Mouse (Mus musculus) heart, postnatal 25 days (tissue): ENCODE results near the gene Rab28. TPM values are rescaled to one million over a fixed set of nuclear protein-coding genes. Genes with fewer than 3 reads are reported as not detected.

Experiments used
- DNase-seq: peaks from one replicate; pipeline ENCODE4 v3.0.0; 2022; ENCODE audit warnings: low spot score
- intact Hi-C: fragments of 180-260 bp; cut with DNase I; formaldehyde crosslinking; loops from one replicate; pipeline ENCODE4 v1.15.1; 2025
- total RNA-seq, 2 experiments: library from RNA; stranded (reverse); gene quantifications; 2 replicates each; pipeline ENCODE4 v1.2.3; 2021

Gene Rab28
- total RNA-seq, 2 experiments from 2014 or later, result 78.9 to 84.1 TPM

GRCm38 (mm10) chr5:41636793-41637192 is 71.2 kb downstream of the Rab28 start:
- no peak for DNase-seq
- intact Hi-C loops, result no loop called here

GRCm38 (mm10) chr5:41627224-41628144 is 80.5 kb downstream of the Rab28 start:
- no peak for DNase-seq
- intact Hi-C loops, result no loop called here

- no peak for DNase-seq
- intact Hi-C loops, result no loop called here
These were observed 82.4 kb downstream of the Rab28 start for GRCm38 (mm10) chr5:41625544-41625943.

GRCm38 (mm10) chr5:41621748-41622147 is 86.2 kb downstream of the Rab28 start:
- DNase-seq, result no peak
- intact Hi-C loops, result no loop called here

GRCm38 (mm10) chr5:41618966-41619365 is 89.0 kb downstream of the Rab28 start:
- intact Hi-C loops, result no loop called here
- no peak for DNase-seq

- intact Hi-C loops, result no loop called here
- DNase-seq, result no peak
These were observed 97.4 kb downstream of the Rab28 start for GRCm38 (mm10) chr5:41610447-41611030.

GRCm38 (mm10) chr5:41596242-41597117 is 111.5 kb downstream of the Rab28 start:
- DNase-seq, result no peak
- intact Hi-C loops, result no loop called here

GRCm38 (mm10) chr5:41595199-41595598 is 112.8 kb downstream of the Rab28 start:
- intact Hi-C loops, result no loop called here
- DNase-seq, result no peak

- intact Hi-C loops, result no loop called here
- DNase-seq, result no peak
These were observed 129.9 kb downstream of the Rab28 start for GRCm38 (mm10) chr5:41578051-41578450.

Other genes starting within 250 kb of the Rab28 start
- not detected for gene Nkx3-2, start 56.3 kb upstream of the Rab28 start, total RNA-seq
- 10 to 100 TPM; 17.4 to 18.1 TPM for gene Bod1l, start 136.2 kb upstream of the Rab28 start, total RNA-seq